Mouse (Mus musculus): ENCODE results near the gene Fndc3a. TPM values are rescaled to one million over a fixed set of nuclear protein-coding genes. Genes with fewer than 3 reads are reported as not detected.

Gene Fndc3a
- polyA plus RNA-seq, 1 experiment from 2014 or later = 25.0 TPM

GRCm38 (mm10) chr14:72739484-72740208 lies 29.8 kb upstream of the Fndc3a start:
- H3K27me3 ChIP-seq (ENCODE audit: control insufficient read depth, insufficient read depth, low read length) = no peaks in the 10 kb centered on the region
- no peak overlapping the region for H3K27ac ChIP-seq (replicated peaks)
- H3K9ac ChIP-seq (ENCODE audit: low read length) = no peak overlapping the region
- no peak overlapping the region for H3K4me3 ChIP-seq (ENCODE audit: low read depth, low read length)
- H3K4me2 ChIP-seq (replicated peaks; ENCODE audit: low read depth) = no peak overlapping the region
- WGBS = 70% methylated on average over 8 of the region's 8 CpGs
- no peaks in the 10 kb centered on the region for H3K4me1 ChIP-seq (replicated peaks; ENCODE audit: control insufficient read depth, insufficient read depth)
- DNase-seq (ENCODE audit: low spot score) = no peak
- no peaks in the 10 kb centered on the region for H3K36me3 ChIP-seq (ENCODE audit: control insufficient read depth, insufficient read depth, low read length)
- ATAC-seq (ENCODE audit: low FRiP score, low TSS enrichment) = no peak
- no peak for TF ChIP-seq CTCF (IDR thresholded peaks at IDR 0.05; ENCODE audit: low read depth)
- TF ChIP-seq EP300 (optimal IDR thresholded peaks at IDR 0.05) = no peak
- no peaks in the 10 kb centered on the region for H3K9me3 ChIP-seq (ENCODE audit: control insufficient read depth, low read length)

GRCm38 (mm10) chr14:72738776-72739175 lies 29.0 kb upstream of the Fndc3a start:
- TF ChIP-seq CTCF (IDR thresholded peaks at IDR 0.05; ENCODE audit: low read depth) (no peak), EP300 (optimal IDR thresholded peaks at IDR 0.05) (no peak)
- no peaks in the 10 kb centered on the region for H3K36me3 ChIP-seq (ENCODE audit: control insufficient read depth, insufficient read depth, low read length)
- no peak overlapping the region for H3K4me2 ChIP-seq (replicated peaks; ENCODE audit: low read depth)
- no peaks in the 10 kb centered on the region for H3K27me3 ChIP-seq (ENCODE audit: control insufficient read depth, insufficient read depth, low read length)
- H3K9me3 ChIP-seq (ENCODE audit: control insufficient read depth, low read length) = no peaks in the 10 kb centered on the region
- no peak for DNase-seq (ENCODE audit: low spot score)
- no peak for ATAC-seq (ENCODE audit: low FRiP score, low TSS enrichment)
- H3K27ac ChIP-seq (replicated peaks) = no peak overlapping the region
- 78% methylated on average over 4 of the region's 4 CpGs for WGBS
- H3K4me3 ChIP-seq (ENCODE audit: low read depth, low read length) = no peak overlapping the region
- H3K9ac ChIP-seq (ENCODE audit: low read length) = no peak overlapping the region
- H3K4me1 ChIP-seq (replicated peaks; ENCODE audit: control insufficient read depth, insufficient read depth) = no peaks in the 10 kb centered on the region

GRCm38 (mm10) chr14:72738217-72738616 lies 28.4 kb upstream of the Fndc3a start:
- DNase-seq (ENCODE audit: low spot score) (no peak), ATAC-seq (ENCODE audit: low FRiP score, low TSS enrichment) (no peak)
- Histone ChIP-seq H3K36me3 (ENCODE audit: control insufficient read depth, insufficient read depth, low read length) (no peaks in the 10 kb centered on the region), H3K27me3 (ENCODE audit: control insufficient read depth, insufficient read depth, low read length) (no peaks in the 10 kb centered on the region), H3K9ac (ENCODE audit: low read length) (no peak overlapping the region), H3K4me3 (ENCODE audit: low read depth, low read length) (no peak overlapping the region), H3K4me2 (replicated peaks; ENCODE audit: low read depth) (no peak overlapping the region), H3K9me3 (ENCODE audit: control insufficient read depth, low read length) (no peaks in the 10 kb centered on the region), H3K4me1 (replicated peaks; ENCODE audit: control insufficient read depth, insufficient read depth) (no peaks in the 10 kb centered on the region), H3K27ac (replicated peaks) (no peak overlapping the region)
- TF ChIP-seq CTCF (IDR thresholded peaks at IDR 0.05; ENCODE audit: low read depth) (no peak), EP300 (optimal IDR thresholded peaks at IDR 0.05) (no peak)
- WGBS = 63% methylated on average over 4 of the region's 4 CpGs

- H3K9ac ChIP-seq (ENCODE audit: low read length) = no peak overlapping the region
- H3K4me3 ChIP-seq (ENCODE audit: low read depth, low read length) = no peak overlapping the region
- no peak overlapping the region for H3K4me2 ChIP-seq (replicated peaks; ENCODE audit: low read depth)
- no peaks in the 10 kb centered on the region for H3K27me3 ChIP-seq (ENCODE audit: control insufficient read depth, insufficient read depth, low read length)
- H3K27ac ChIP-seq (replicated peaks) = no peak overlapping the region
- 49% methylated on average over 3 of the region's 3 CpGs for WGBS
- H3K36me3 ChIP-seq (ENCODE audit: control insufficient read depth, insufficient read depth, low read length) = no peaks in the 10 kb centered on the region
- TF ChIP-seq EP300 (optimal IDR thresholded peaks at IDR 0.05) (no peak), CTCF (IDR thresholded peaks at IDR 0.05; ENCODE audit: low read depth) (no peak)
- no peaks in the 10 kb centered on the region for H3K9me3 ChIP-seq (ENCODE audit: control insufficient read depth, low read length)
- ATAC-seq (ENCODE audit: low FRiP score, low TSS enrichment) = no peak
- no peaks in the 10 kb centered on the region for H3K4me1 ChIP-seq (replicated peaks; ENCODE audit: control insufficient read depth, insufficient read depth)
- DNase-seq (ENCODE audit: low spot score) = no peak
These were observed 16.1 kb upstream of the Fndc3a start for GRCm38 (mm10) chr14:72725865-72726264.

DNA sequence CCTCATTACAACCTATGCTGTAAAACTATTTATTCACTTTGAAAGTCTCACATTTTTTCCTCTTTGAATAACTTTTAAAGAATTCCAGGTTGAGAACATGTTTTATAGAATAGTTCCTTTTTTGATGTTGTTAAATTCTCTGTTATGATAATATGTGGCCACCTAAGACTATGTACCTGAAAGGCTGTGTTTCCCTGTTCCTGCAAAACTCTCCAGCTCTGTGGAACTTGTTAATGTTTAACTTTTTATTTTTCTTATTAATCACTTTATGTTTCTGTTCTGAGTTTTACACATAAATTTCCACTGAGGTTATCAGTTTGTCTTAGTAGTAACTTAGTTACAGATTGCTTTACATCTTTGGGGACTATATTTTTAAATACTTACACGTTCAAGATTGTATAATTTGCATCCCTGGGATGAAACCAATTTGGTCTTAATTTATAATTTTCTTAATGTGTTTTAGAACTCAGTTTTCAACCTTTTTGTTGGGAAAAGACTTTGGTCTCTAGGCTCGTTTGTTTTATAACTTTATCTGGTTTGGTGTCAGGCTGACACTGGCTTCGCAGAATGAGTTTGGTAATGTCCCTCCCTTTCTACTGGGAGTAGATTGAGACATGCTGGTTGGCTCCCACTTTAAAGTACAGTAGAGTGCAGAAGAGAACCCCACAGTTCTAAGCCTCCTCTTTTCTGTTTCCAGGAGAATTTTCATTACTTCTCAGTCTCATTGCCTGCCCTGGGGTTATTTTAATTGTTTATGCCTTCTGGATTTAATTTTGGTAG lies 12.7 kb upstream of the Fndc3a start:
- 46% methylated on average over 3 of the region's 3 CpGs for WGBS
- H3K4me1 ChIP-seq (replicated peaks; ENCODE audit: control insufficient read depth, insufficient read depth) = no peaks in the 10 kb centered on the region
- no peak overlapping the region for H3K4me3 ChIP-seq (ENCODE audit: low read depth, low read length)
- no peaks in the 10 kb centered on the region for H3K36me3 ChIP-seq (ENCODE audit: control insufficient read depth, insufficient read depth, low read length)
- ATAC-seq (ENCODE audit: low FRiP score, low TSS enrichment) (no peak), DNase-seq (ENCODE audit: low spot score) (no peak)
- no peaks in the 10 kb centered on the region for H3K9me3 ChIP-seq (ENCODE audit: control insufficient read depth, low read length)
- no peak for TF ChIP-seq CTCF (IDR thresholded peaks at IDR 0.05; ENCODE audit: low read depth)
- TF ChIP-seq EP300 (optimal IDR thresholded peaks at IDR 0.05) = no peak
- H3K27ac ChIP-seq (replicated peaks) = no peak overlapping the region
- no peaks in the 10 kb centered on the region for H3K27me3 ChIP-seq (ENCODE audit: control insufficient read depth, insufficient read depth, low read length)
- no peak overlapping the region for H3K9ac ChIP-seq (ENCODE audit: low read length)
- H3K4me2 ChIP-seq (replicated peaks; ENCODE audit: low read depth) = no peak overlapping the region

DNA sequence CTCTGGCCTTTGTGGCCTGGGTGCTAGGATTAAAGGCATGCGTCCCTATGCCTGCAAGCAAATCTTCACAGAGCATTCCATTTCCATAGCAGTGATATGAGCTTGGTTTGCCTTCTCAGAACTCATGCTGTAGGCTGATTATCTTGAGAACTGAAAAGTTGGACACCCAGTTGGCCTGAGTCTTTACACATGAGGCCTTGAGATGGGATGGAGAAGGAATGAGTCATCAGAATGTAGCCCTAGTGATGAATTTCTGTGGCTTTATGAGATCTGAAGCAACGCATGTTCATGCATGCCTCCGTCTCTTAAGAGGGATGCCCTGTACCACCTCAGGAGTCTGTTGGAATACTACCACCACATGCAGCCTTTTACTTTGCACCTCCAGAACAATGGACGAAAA lies 6.4 kb upstream of the Fndc3a start:
- ATAC-seq (ENCODE audit: low FRiP score, low TSS enrichment) (no peak), DNase-seq (ENCODE audit: low spot score) (no peak)
- Histone ChIP-seq H3K27ac (replicated peaks) (no peak overlapping the region), H3K9me3 (ENCODE audit: control insufficient read depth, low read length) (no peaks in the 10 kb centered on the region), H3K4me3 (ENCODE audit: low read depth, low read length) (no peak overlapping the region), H3K9ac (ENCODE audit: low read length) (no peak overlapping the region), H3K36me3 (ENCODE audit: control insufficient read depth, insufficient read depth, low read length) (no peaks in the 10 kb centered on the region), H3K4me2 (replicated peaks; ENCODE audit: low read depth) (no peak overlapping the region), H3K4me1 (replicated peaks; ENCODE audit: control insufficient read depth, insufficient read depth) (no peaks in the 10 kb centered on the region), H3K27me3 (ENCODE audit: control insufficient read depth, insufficient read depth, low read length) (no peaks in the 10 kb centered on the region)
- no peak for TF ChIP-seq EP300 (optimal IDR thresholded peaks at IDR 0.05)
- no peak for TF ChIP-seq CTCF (IDR thresholded peaks at IDR 0.05; ENCODE audit: low read depth)
- 82% methylated on average over 4 of the region's 4 CpGs for WGBS
